Mouse (Mus musculus) hematopoietic multipotent progenitor cell, adult 10-12 weeks (in vitro differentiated cells): ENCODE measurements around the gene Ccpg1. TPM values are rescaled to one million over a fixed set of nuclear protein-coding genes. Genes with fewer than 3 reads are reported as not detected.

ENCODE experiments used
- polyA plus RNA-seq: library from polyadenylated mRNA; stranded (reverse); fragments of >175 nt; gene quantifications from 2 replicates; pipeline ENCODE4 v1.2.3, GENCODE M21; 2012; ENCODE audit warnings: low replicate concordance

Gene Ccpg1
- 8.2 and 20.1 TPM in 2 replicates for polyA plus RNA-seq

DNA sequence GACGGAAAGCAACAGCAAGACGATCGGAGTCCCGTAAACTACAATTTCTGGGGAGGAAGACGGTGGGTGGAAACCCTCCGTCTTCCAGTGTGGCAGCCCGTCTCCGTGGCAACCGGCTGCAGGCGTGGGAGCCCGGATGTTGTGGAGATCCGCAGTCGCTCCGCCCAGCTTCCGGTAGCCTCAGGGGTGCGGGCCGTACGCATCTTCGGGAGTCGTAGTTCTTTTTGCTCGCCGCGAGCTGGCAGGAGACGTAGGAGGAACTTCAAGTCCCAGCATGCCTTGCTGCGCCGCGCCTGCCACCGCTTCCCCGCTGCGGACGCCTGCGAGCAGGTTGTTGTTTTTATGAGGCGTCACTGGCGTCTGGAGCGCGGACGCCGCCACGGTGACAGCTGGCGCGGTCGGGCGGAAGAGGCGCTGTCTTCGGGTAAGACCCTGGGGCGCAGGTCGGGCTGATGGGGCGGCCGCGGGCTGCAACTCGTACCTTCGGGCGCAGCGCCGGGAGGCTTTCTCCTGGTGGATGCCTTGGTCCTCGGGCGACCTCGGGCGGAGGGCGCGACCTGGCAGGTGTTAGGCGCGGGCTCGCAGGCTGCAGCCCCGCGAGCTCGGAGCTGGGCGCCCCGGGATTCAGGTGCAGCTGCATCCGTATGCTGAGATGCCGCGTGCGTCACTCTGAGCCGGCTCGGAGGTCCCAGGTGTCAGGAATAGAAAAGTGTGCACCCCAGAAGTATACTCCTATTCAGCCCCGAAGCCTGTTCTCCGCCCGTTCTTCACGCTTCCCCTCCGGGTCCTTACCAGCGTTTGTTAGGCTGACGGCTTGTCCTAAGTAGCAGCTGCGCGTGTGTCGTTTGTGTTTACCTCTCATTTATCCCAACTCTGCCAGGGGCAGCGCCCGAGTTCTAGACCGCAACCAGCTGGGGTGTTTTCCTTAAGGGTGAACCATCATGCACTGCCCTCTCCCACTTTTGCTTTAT is at the start of gene Ccpg1, which contains the start of gene Ccpg1os:
Gene Ccpg1, plus strand, starts transcription at position 180 of the 971 bp plus-strand sequence.
Gene Ccpg1os, minus strand, starts transcription at position 133 of the 971 bp plus-strand sequence.

DNA sequence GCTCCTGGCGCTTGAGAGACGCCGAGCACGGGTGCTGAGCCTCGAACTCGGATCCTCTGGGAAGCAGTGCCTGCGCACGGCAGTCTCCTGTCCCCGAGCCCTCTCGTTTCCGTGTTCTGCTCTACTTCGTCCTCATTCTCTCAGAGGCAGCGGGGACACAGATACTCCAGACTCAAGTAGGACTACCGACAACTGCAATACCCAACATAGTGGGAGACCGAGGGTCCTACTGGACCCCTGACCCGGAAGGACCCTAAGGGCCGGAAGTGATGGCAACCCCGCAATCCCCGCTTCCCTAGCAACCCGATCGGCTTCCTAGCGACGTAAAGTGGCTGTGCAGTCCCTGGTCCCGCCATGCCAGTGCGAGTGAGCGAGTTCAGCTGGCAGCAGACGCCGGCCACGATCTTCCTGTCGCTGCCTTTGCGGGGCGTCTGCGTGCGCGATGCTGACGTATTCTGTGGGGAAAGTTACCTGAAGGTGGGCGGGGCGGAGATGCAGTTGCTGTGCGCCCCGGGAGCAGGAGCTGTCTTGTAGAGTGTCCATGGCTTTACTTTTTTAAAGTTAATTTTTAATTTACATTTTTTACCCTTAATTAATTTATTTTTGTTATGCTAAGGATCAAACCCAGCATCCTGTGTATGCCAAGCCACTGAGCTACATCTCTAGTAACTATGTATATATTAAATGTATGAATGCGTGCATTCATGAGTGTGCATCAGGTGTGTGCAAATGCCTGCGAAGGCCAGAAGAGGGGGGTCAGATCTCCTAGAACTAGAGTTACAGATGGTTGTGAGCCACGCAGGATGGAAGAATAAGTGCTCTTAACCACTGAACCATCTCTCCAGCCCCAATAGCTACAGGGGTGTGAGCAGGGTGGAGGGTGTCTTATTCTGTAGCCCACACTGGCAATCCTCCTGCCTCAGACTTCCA is 26.4 kb upstream of the Ccpg1 start, which contains the start of the genes Dyx1c1 and Gm44503:
Gene Dyx1c1, plus strand, starts transcription at position 265 of the 930 bp plus-strand sequence.
Gene Gm44503, plus strand, starts transcription at position 332 of the 930 bp plus-strand sequence.

DNA sequence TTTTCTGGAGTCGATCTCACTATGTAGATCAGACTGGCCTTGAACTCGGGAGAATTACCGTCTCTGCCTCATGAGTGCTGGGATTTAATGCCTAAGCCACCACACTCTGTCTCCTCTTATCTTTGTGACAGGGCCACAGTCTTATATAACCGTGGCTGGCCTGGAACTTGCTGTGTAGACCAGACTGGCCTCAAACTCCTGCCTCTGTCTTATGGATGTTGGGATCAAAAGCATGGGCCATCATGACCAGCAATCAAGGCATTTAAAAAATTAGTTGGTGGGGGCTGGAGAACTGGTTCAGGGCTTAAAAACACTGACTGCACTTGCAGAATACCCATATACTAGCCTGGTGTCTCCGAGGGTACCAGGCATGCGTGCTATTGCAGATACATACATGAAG is 54.9 kb downstream of the Ccpg1 start, which contains the start of gene Pigb:
Gene Pigb, minus strand, starts transcription at position 299 of the 400 bp plus-strand sequence.

DNA sequence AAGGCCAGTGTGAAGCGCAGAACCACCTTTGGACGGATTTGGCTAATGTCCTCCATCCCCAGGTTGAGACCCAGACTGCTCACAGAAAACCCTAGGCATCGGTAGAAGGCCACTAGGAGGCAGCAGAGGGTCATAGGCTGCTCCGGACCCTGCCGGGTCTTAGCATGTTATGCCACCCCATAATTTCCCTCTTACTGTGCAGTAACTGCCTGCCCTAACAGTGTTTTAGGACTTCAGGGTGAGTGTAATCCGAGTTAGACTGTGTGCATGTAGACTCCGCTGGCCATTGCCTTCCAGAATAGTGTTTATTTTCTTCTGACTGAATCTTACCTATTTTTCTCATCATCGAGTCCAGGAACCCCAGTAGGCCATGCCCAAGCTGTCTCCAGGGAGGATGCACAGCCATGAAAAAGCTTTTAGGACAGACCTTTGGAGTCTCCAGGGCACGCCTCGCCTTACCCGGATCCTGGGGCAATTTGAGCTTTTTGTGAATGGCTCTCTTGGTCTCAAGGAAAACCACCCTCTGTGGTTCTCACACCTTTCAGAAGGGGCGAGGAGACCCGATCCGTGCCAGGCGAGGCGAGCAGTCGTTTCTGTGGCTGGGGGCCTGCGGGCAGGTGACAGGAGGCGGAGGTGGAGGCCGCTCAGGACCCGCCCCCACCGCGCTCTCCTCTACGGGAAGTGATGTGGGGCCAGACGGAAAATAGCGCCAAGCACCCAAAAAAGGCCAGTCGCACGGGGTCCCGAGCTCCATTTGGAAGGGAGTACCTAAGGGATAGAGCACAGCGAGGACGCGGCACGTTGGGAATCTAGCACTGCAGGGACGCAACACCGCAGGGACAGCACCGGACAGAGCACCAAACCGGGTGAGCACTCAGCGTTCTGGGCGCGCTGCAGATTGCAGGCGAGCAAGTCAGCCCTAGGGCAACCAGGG is 59.2 kb downstream of the Ccpg1 start, which contains the start of gene Rab27a:
Gene Rab27a, plus strand, starts transcription at position 709 of the 934 bp plus-strand sequence.

Other genes starting within 250 kb of the Ccpg1 start
- gene Prtg, start 178.6 kb upstream of the Ccpg1 start, polyA plus RNA-seq, result not detected in 2 replicates
- gene Pygo1, start 59.8 kb upstream of the Ccpg1 start, polyA plus RNA-seq, result not detected in 2 replicates
- gene Dyx1c1, start 26.6 kb upstream of the Ccpg1 start, polyA plus RNA-seq, result 0.11 TPM in 1 of 2 replicates, not detected in the other
- gene Gm44503, start 26.6 kb upstream of the Ccpg1 start, polyA plus RNA-seq, result 0.03 TPM in 1 of 2 replicates, not detected in the other
- gene Ccpg1os, start within 50 bp of the Ccpg1 start, polyA plus RNA-seq, result 0.09 and 1.1 TPM in 2 replicates
- 2.3 and 2.8 TPM in 2 replicates for gene Pigb, start 54.9 kb downstream of the Ccpg1 start, polyA plus RNA-seq
- 15.6 and 17.5 TPM in 2 replicates for gene Rab27a, start 59.4 kb downstream of the Ccpg1 start, polyA plus RNA-seq
- 0.46 and 1.8 TPM in 2 replicates for gene Khdc3, start 116.4 kb downstream of the Ccpg1 start, polyA plus RNA-seq
- not detected in 2 replicates for gene Gm20509, start 117.0 kb downstream of the Ccpg1 start, polyA plus RNA-seq
- 3.3 and 21.2 TPM in 2 replicates for gene Rsl24d1, start 128.0 kb downstream of the Ccpg1 start, polyA plus RNA-seq